In the genomic region with DNA sequence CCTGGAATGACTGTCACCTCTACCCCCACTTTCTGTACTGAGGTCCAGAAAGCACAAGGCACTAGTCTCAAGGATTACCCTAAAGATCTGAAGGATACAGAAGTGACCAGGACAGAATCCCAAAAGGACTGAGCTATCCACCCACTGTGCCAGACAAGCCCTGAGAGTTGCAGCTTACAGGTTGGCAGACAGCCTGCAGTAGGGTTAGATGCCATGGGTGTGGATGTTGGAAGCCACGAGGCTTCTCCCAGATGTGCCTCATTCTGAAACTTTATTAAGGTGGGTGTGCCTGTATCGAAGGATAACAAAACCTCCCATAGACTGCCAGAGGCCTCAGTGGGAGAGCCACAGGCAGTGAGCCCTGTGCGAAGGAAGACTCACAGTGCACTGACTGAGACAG, we compare ENCODE assay signal across 15 mouse cellular contexts. TPM values are rescaled to one million over a fixed set of nuclear protein-coding genes. Genes with fewer than 3 reads are reported as not detected.
DNase-seq lines count a peak whose midpoint lies in the region; ATAC-seq and TF ChIP-seq lines count a peak whose summit lies in the region.
"Had no signal": no experiment of that assay in that cellular context is flagged by ENCODE, and none has a peak within 500 bp of the region (broad histone marks: within the 10 kb centered on the region; RNA-seq: fewer than 3 reads in every experiment).

No protein-coding gene starts in this region.

- no peak overlapping the region for H3K4me3 ChIP-seq in heart, adult 2 months
- no peak overlapping the region for H3K4me3 ChIP-seq in liver, adult 2 months (ENCODE audit: insufficient read depth, low read depth, low read length)
- no peak overlapping the region for H3K4me3 ChIP-seq in liver, embryonic 12.5 days
- H3K4me3 ChIP-seq: limb, embryonic 10.5 days; myocyte had no signal

- H3K9me3 ChIP-seq in liver, embryonic 12.5 days (replicated peaks) = no peaks in the 10 kb centered on the region
- H3K9me3 ChIP-seq: limb, embryonic 10.5 days had no signal

- TF ChIP-seq CTCF in heart, adult 2 months (IDR thresholded peaks at IDR 0.05) = no peak
- no peak for TF ChIP-seq CTCF in liver, adult 2 months (IDR thresholded peaks at IDR 0.05; ENCODE audit: low read depth, low read length)

- intact Hi-C loops in heart, adult 2 months (cut with DNase I) = no loop called here

- no peak for TF ChIP-seq EP300 in heart, adult 2 months (IDR thresholded peaks at IDR 0.05; ENCODE audit: insufficient read depth, low read depth, low read length)

- H3K27ac ChIP-seq in heart, adult 2 months = peak overlapping the region; percentile 3; the same call in 1 of the 2 replicates
- peak overlapping the region; percentile 23; the same call in 1 of the 2 replicates for H3K27ac ChIP-seq in liver, adult 2 months (replicated peaks; ENCODE audit: insufficient read depth, low read depth, low read length)
- no peak overlapping the region for H3K27ac ChIP-seq in liver, embryonic 12.5 days
- H3K27ac ChIP-seq: limb, embryonic 10.5 days had no signal

- no peaks in the 10 kb centered on the region for H3K27me3 ChIP-seq in heart, adult 2 months (ENCODE audit: control insufficient read depth, insufficient read depth, low read length)
- no peaks in the 10 kb centered on the region for H3K27me3 ChIP-seq in liver, adult 2 months (ENCODE audit: control insufficient read depth, insufficient read depth, low read length)
- H3K27me3 ChIP-seq in liver, embryonic 12.5 days (replicated peaks) = peaks cover 10% of the 10 kb centered on the region; the same call in 1 of the 2 replicates

- H3K79me2 ChIP-seq in heart, adult 2 months (replicated peaks; ENCODE audit: control insufficient read depth, insufficient read depth, low read length) = no peaks in the 10 kb centered on the region
- H3K79me2 ChIP-seq in liver, adult 2 months (ENCODE audit: control insufficient read depth, insufficient read depth, low read length) = no peaks in the 10 kb centered on the region

- H3K9ac ChIP-seq in heart, adult 2 months (ENCODE audit: low read depth, low read length) = no peak overlapping the region
- no peak overlapping the region for H3K9ac ChIP-seq in liver, adult 2 months (ENCODE audit: low read depth, low read length)
- no peak overlapping the region for H3K9ac ChIP-seq in liver, embryonic 12.5 days

- peaks cover 12% of the 10 kb centered on the region for H3K4me1 ChIP-seq in heart, adult 2 months (ENCODE audit: control insufficient read depth, insufficient read depth, low read length)
- H3K4me1 ChIP-seq in liver, adult 2 months (ENCODE audit: control insufficient read depth, insufficient read depth, low read length) = no peaks in the 10 kb centered on the region
- H3K4me1 ChIP-seq in liver, embryonic 12.5 days = no peaks in the 10 kb centered on the region

- ATAC-seq in liver, embryonic 12.5 days = no peak
- ATAC-seq: Patski had no signal

- peak; percentile 29 for DNase-seq in adrenal gland, adult 2 months
- no peak for DNase-seq in adrenal gland, postnatal 4 days (ENCODE audit: low spot score in 2 of 2)
- peak in 1 of 2 experiments; percentile 20 for DNase-seq in heart, adult 2 months
- no peak for DNase-seq in heart, adult 11 months
- DNase-seq in liver, adult 2 months (ENCODE audit: extremely low read depth, low read depth, low spot score) = no peak
- peak; percentile 17 for DNase-seq in NIH3T3 (ENCODE audit: low read depth)
- DNase-seq in urinary bladder, adult 18-20 months (ENCODE audit: low spot score in 2 of 2) = no peak
- DNase-seq: right cerebral cortex, postnatal 25 days had no signal

- H3K36me3 ChIP-seq in heart, adult 2 months (ENCODE audit: control insufficient read depth, insufficient read depth, low read length) = no peaks in the 10 kb centered on the region
- H3K36me3 ChIP-seq in liver, adult 2 months (ENCODE audit: control insufficient read depth, insufficient read depth, low read length) = no peaks in the 10 kb centered on the region
- no peaks in the 10 kb centered on the region for H3K36me3 ChIP-seq in liver, embryonic 12.5 days
- H3K36me3 ChIP-seq: limb, embryonic 10.5 days had no signal

- 49% methylated on average over 3 of the region's 3 CpGs for WGBS in heart, adult 2 months
- 69% methylated on average over 3 of the region's 3 CpGs for WGBS in liver, adult 2 months
- 60% methylated on average over 3 of the region's 3 CpGs for WGBS in liver, embryonic 12.5 days (ENCODE audit: insufficient replicate concordance)

- H3K4me2 ChIP-seq in liver, embryonic 12.5 days = no peak overlapping the region
- H3K4me2 ChIP-seq: liver, embryonic 11.5 days had no signal

- no peak for TF ChIP-seq POLR2A in heart, adult 2 months (IDR thresholded peaks at IDR 0.05; ENCODE audit: insufficient read depth, low read depth, low read length)
- TF ChIP-seq POLR2A in liver, adult 2 months (IDR thresholded peaks at IDR 0.05; ENCODE audit: extremely low read depth, insufficient read depth, low read length) = no peak

RNA-seq across cellular contexts. Expression of gene Adcy5, which starts 23.8 kb away (rescaled TPM):
- 10 to 100 TPM in 1 of 2 experiments, 1 to 10 TPM in 1; 9.1 to 21.7 TPM for total RNA-seq in adrenal gland, adult 2 months (2021)
- polyA plus RNA-seq in adrenal gland, adult 2 months (2012; rRNA removed) = 17.1 and 32.8 TPM in 2 replicates
- total RNA-seq in adrenal gland, postnatal 4 days (2021) = 10 to 100 TPM; 11.7 to 12.1 TPM
- total RNA-seq in heart, adult 2 months (2021) = 10 to 100 TPM; 52.9 to 56.2 TPM
- 47.1 and 67.3 TPM in 2 replicates for polyA plus RNA-seq in heart, adult 2 months (2012; rRNA removed)
- total RNA-seq in liver, adult 2 months (2014; rRNA removed) = 0.46 and 0.81 TPM in 2 replicates
- 1.3 and 1.6 TPM in 2 replicates for polyA plus RNA-seq in liver, adult 2 months (2012; rRNA removed)
- polyA plus RNA-seq in liver, embryonic 12.5 days (2016; fragmentation: Nextera tagmentation; extraction: Ambion mirVana) = 0.20 and 0.27 TPM in 2 replicates
- total RNA-seq: granulocyte monocyte progenitor cell, adult 5-6 weeks; megakaryocyte, adult 5-6 weeks had no signal
- polyA plus RNA-seq: myocyte had no signal

Comparison
In these comparisons a context has a peak if more than half of its experiments do, and no peak if none do; other contexts are left out.
1. DNase-seq: peak in adrenal gland, adult 2 months (single experiment) and NIH3T3 (single experiment); none in adrenal gland, postnatal 4 days (0 of 2), heart, adult 11 months (single experiment), liver, adult 2 months (single experiment) and urinary bladder, adult 18-20 months (0 of 2).